In the genomic region with DNA sequence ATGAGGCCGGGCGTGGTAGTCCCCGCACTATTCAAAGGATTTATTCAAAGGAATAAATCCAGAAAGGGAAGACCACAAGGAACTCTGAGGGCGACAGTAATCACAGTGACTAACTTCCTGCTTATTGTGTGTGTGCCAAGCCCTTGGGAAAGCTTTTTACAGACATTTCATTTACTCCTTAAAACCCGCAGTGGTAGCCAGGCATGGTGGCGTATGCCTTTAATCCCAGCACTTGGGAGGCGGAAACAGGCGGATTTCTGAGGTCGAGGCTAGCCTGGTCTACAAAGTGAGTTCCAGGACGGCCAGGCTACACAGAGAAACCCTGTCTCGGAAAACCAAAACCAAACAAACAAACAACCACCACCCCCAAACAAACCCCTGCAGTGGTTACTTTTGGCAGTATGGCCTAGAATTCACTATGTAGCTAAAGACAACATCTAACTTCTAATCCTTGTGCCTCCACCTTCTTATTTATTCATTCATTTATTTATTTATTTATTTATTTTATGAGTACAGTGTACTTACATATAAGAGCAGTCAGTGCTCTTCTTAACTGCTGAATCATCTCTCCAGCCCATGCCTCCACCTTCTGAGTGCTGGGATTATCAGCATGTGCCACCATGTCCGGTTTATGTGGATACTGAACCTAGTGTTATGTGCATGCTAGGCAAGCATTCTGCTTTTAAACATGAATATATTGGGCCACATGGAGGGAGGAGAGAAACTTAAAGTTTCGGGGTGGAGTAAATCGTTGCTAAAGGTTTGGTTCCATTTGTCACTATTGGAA, we compare ENCODE assay signal across 22 mouse cellular contexts.
A peak's percentile ranks its signal among the peaks of the same experiment; 100 is the strongest.
DNase-seq lines count a peak whose midpoint lies in the region; ATAC-seq lines count a peak whose summit lies in the region.
"Had no signal": no experiment of that assay in that cellular context is flagged by ENCODE, and none has a peak within 500 bp of the region (broad histone marks: within the 10 kb centered on the region; RNA-seq: fewer than 3 reads in every experiment).

No protein-coding gene starts in this region.

- H3K27ac ChIP-seq in liver, embryonic 11.5 days (ENCODE audit: low read depth, low read length) = no peak overlapping the region
- H3K27ac ChIP-seq: embryonic facial prominence, embryonic 13.5 days; gastrocnemius, adult 2 months; heart, embryonic 13.5 days; hindbrain, postnatal 0 days; kidney, postnatal 0 days; limb, embryonic 13.5 days; lung, embryonic 15.5 days; midbrain, embryonic 13.5 days had no signal

- 80% methylated on average over 14 of the region's 14 CpGs for WGBS in liver, embryonic 11.5 days

- H3K4me1 ChIP-seq in liver, embryonic 11.5 days (replicated peaks; ENCODE audit: control insufficient read depth, insufficient read depth, low read length) = peaks cover 20% of the 10 kb centered on the region; the same call in 1 of the 2 replicates

- intact Hi-C loops in heart, postnatal 36 days (cut with DNase I) = no loop called here

- H3K27me3 ChIP-seq in liver, embryonic 11.5 days (replicated peaks; ENCODE audit: control insufficient read depth, insufficient read depth, low read length) = no peaks in the 10 kb centered on the region
- H3K27me3 ChIP-seq: embryonic facial prominence, embryonic 13.5 days; heart, embryonic 13.5 days; limb, embryonic 13.5 days; lung, embryonic 15.5 days; midbrain, embryonic 13.5 days had no signal

- H3K4me2 ChIP-seq in liver, embryonic 11.5 days = no peak overlapping the region
- H3K4me2 ChIP-seq: embryonic facial prominence, embryonic 13.5 days; heart, embryonic 13.5 days; limb, embryonic 13.5 days; lung, embryonic 15.5 days; midbrain, embryonic 13.5 days had no signal

- H3K9ac ChIP-seq in liver, embryonic 11.5 days (ENCODE audit: low read depth, low read length) = no peak overlapping the region
- H3K9ac ChIP-seq: embryonic facial prominence, embryonic 13.5 days; heart, embryonic 13.5 days; limb, embryonic 13.5 days; lung, embryonic 15.5 days; midbrain, embryonic 13.5 days had no signal

- peaks cover 3% of the 10 kb centered on the region; the same call in 1 of the 2 replicates for H3K36me3 ChIP-seq in liver, embryonic 11.5 days (ENCODE audit: control insufficient read depth, insufficient read depth, low read length)
- H3K36me3 ChIP-seq: lung, embryonic 15.5 days had no signal

- DNase-seq in heart, adult 11 months = peak; percentile 83
- no peak for DNase-seq in heart, postnatal 36 days
- DNase-seq in c-Kit-negative CD71-positive TER-119-positive erythroid progenitor cells, embryonic 14.5 days (ENCODE audit: low read depth, low spot score) = peak; percentile 20
- no peak for DNase-seq in liver, embryonic 11.5 days (ENCODE audit: low spot score)
- no peak for DNase-seq in thymus, postnatal 0 days (ENCODE audit: low spot score)
- DNase-seq in ovary, adult 18-20 months (ENCODE audit: low spot score) = no peak
- no peak for DNase-seq in spleen, adult 18-20 months
- DNase-seq: adrenal gland, postnatal 10 days; cerebellum, adult 9-10 months; gastrocnemius, adult 2 months; heart, adult 18-20 months; kidney, adult 11 months; right cerebral cortex, postnatal 14 days had no signal

- no peaks in the 10 kb centered on the region for H3K9me3 ChIP-seq in liver, embryonic 11.5 days (ENCODE audit: control insufficient read depth, low read length)
- H3K9me3 ChIP-seq: embryonic facial prominence, embryonic 13.5 days; heart, embryonic 13.5 days; lung, embryonic 15.5 days; midbrain, embryonic 13.5 days had no signal

- peak; percentile 60; the same call in 1 of the 2 replicates for ATAC-seq in liver, embryonic 11.5 days (replicated peaks; ENCODE audit: low FRiP score)
- ATAC-seq in megakaryocyte progenitor cell, adult 5-6 weeks (replicated peaks; ENCODE audit: poor library complexity) = peak; percentile 73
- ATAC-seq: hindbrain, postnatal 0 days; midbrain, embryonic 13.5 days had no signal

- H3K4me3 ChIP-seq in liver, embryonic 11.5 days (ENCODE audit: low read depth, low read length) = no peak overlapping the region
- H3K4me3 ChIP-seq: embryonic facial prominence, embryonic 13.5 days; gastrocnemius, adult 2 months; heart, embryonic 13.5 days; limb, embryonic 13.5 days; lung, embryonic 15.5 days; midbrain, embryonic 13.5 days; myocyte had no signal

Comparison
In these comparisons a context has a peak if more than half of its experiments do, and no peak if none do; other contexts are left out.
1. DNase-seq: peak in heart, adult 11 months (single experiment) and c-Kit-negative CD71-positive TER-119-positive erythroid progenitor cells, embryonic 14.5 days (single experiment); none in heart, postnatal 36 days (0 of 2), liver, embryonic 11.5 days (single experiment), thymus, postnatal 0 days (single experiment), ovary, adult 18-20 months (single experiment) and spleen, adult 18-20 months (0 of 2).